Mouse (Mus musculus) kidney, adult 2 months (tissue): ENCODE results near the gene Olfr239.
"Not testable (repeated sequence)": the region's sequence is repeated elsewhere in the genome, so short reads cannot be mapped to it uniquely, and the experiment has no call there.

Experiments
- CTCF ChIP-seq: fragments of 200-500 bp; conservative IDR thresholded peaks from 2 replicates; pipeline ENCODE4 v1.5.1; 2011; ENCODE audit warnings: low read depth, mild to moderate bottlenecking, control low read depth, low read length, moderate library complexity, mixed read lengths; ENCODE audit not compliant: insufficient read depth, insufficient read length
- POLR2A ChIP-seq: fragments of 200-500 bp; IDR thresholded peaks from one replicate; pipeline ENCODE4 v1.6.1; 2011; ENCODE audit warnings: low read depth, low read length, control low read depth

- TF ChIP-seq CTCF, POLR2A: not testable (repeated sequence)
Measured at GRCm38 (mm10) chr17:33191002-33191401, at the start of gene Olfr239.
